ENCODE assay signal across 24 mouse cellular contexts in genomic region chr11:45026012-45026411, GRCm38 (mm10).
DNase-seq lines count a peak whose midpoint lies in the region; ATAC-seq and TF ChIP-seq lines count a peak whose summit lies in the region.
"Had no signal": no experiment of that assay in that cellular context is flagged by ENCODE, and none has a peak within 500 bp of the region (broad histone marks: within the 10 kb centered on the region; RNA-seq: fewer than 3 reads in every experiment).

No protein-coding gene starts in this region.

- no peak for TF ChIP-seq EP300 in CH12.LX (IDR thresholded peaks at IDR 0.05; ENCODE audit: low read length)

- H3K9me3 ChIP-seq in kidney, embryonic 14.5 days (ENCODE audit: control insufficient read depth, low read length) = no peaks in the 10 kb centered on the region
- H3K9me3 ChIP-seq in CH12.LX (replicated peaks; ENCODE audit: low read length) = no peaks in the 10 kb centered on the region
- H3K9me3 ChIP-seq in midbrain, embryonic 14.5 days (ENCODE audit: control insufficient read depth, low read length) = no peaks in the 10 kb centered on the region
- H3K9me3 ChIP-seq: embryonic facial prominence, embryonic 13.5 days; heart, embryonic 13.5 days; intestine, embryonic 15.5 days had no signal

- dilution Hi-C loops in CH12.LX (cut with MboI; ENCODE audit: extremely low pct_ligation_motif_present, extremely low pct_unique_long_range_greater_than_20kb, low sequenced_read_pairs) = no loop called here

- H3K27me3 ChIP-seq in kidney, embryonic 14.5 days (ENCODE audit: control insufficient read depth, insufficient read depth, low read length) = no peaks in the 10 kb centered on the region
- no peaks in the 10 kb centered on the region for H3K27me3 ChIP-seq in CH12.LX (replicated peaks)
- H3K27me3 ChIP-seq in midbrain, embryonic 14.5 days (ENCODE audit: control insufficient read depth, insufficient read depth, low read length) = no peaks in the 10 kb centered on the region
- H3K27me3 ChIP-seq: embryonic facial prominence, embryonic 13.5 days; heart, embryonic 13.5 days; intestine, embryonic 15.5 days had no signal

- H3K36me3 ChIP-seq in kidney, embryonic 14.5 days (ENCODE audit: control insufficient read depth, insufficient read depth, low read length) = no peaks in the 10 kb centered on the region
- H3K36me3 ChIP-seq in CH12.LX (replicated peaks in 1 of 2; ENCODE audit: control insufficient read depth in 1 of 2, insufficient read depth in 1 of 2, low read length in 1 of 2) = no peaks in the 10 kb centered on the region
- no peaks in the 10 kb centered on the region for H3K36me3 ChIP-seq in midbrain, embryonic 14.5 days (ENCODE audit: control insufficient read depth, insufficient read depth, low read length)
- H3K36me3 ChIP-seq: embryonic facial prominence, embryonic 13.5 days; heart, embryonic 13.5 days; intestine, embryonic 15.5 days had no signal

- no peaks in the 10 kb centered on the region; the same call in 1 of the 2 replicates for H3K4me1 ChIP-seq in kidney, embryonic 14.5 days (ENCODE audit: control insufficient read depth, insufficient read depth, low read length)
- H3K4me1 ChIP-seq in CH12.LX (ENCODE audit: control insufficient read depth in 1 of 2, insufficient read depth in 2 of 2) = peaks cover 0 to 6% of the 10 kb centered on the region in 2 experiments; a peak in 2 of 4 replicates
- peaks cover 19% of the 10 kb centered on the region for H3K4me1 ChIP-seq in midbrain, embryonic 14.5 days (ENCODE audit: control insufficient read depth, insufficient read depth, low read length)
- H3K4me1 ChIP-seq: intestine, embryonic 15.5 days had no signal

- in situ Hi-C loops in CH12.LX (cut with MboI; ENCODE audit: low pct_ligation_motif_present, low pct_unique_long_range_greater_than_20kb, low sequenced_read_pairs) = no loop called here

- no peak overlapping the region for H3K4me2 ChIP-seq in kidney, embryonic 14.5 days (replicated peaks; ENCODE audit: low read depth, low read length)
- no peak overlapping the region for H3K4me2 ChIP-seq in CH12.LX (ENCODE audit: insufficient read depth, low read depth, poor library complexity, severe bottlenecking)
- no peak overlapping the region for H3K4me2 ChIP-seq in midbrain, embryonic 14.5 days (ENCODE audit: low read length)

- TF ChIP-seq POLR2A in CH12.LX (IDR thresholded peaks at IDR 0.05; ENCODE audit: low read depth, low read length) = no peak

- no peak overlapping the region for H3K9ac ChIP-seq in kidney, embryonic 14.5 days (ENCODE audit: low read depth, low read length)
- no peak overlapping the region for H3K9ac ChIP-seq in CH12.LX (ENCODE audit: insufficient read depth, low read depth)
- no peak overlapping the region for H3K9ac ChIP-seq in midbrain, embryonic 14.5 days (replicated peaks; ENCODE audit: low read length)
- H3K9ac ChIP-seq: intestine, embryonic 15.5 days had no signal

- ATAC-seq in kidney, embryonic 14.5 days (ENCODE audit: low FRiP score, low TSS enrichment) = peak; percentile 71; the same call in 1 of the 2 replicates
- no peak for ATAC-seq in midbrain, embryonic 14.5 days (ENCODE audit: low FRiP score, low TSS enrichment)
- ATAC-seq: activated CD4-positive, CD25-positive, alpha-beta regulatory T cell, adult 4 months; intestine, embryonic 15.5 days had no signal

- intact Hi-C loops in heart, postnatal 14 days (cut with DNase I) = no loop called here

- TF ChIP-seq CTCF in CH12.LX (conservative IDR thresholded peaks at IDR 0.05 in 1 of 2, IDR thresholded peaks at IDR 0.05 in 1 of 2; ENCODE audit: low read depth in 2 of 2, low read length in 2 of 2) = no peak

- peak; percentile 2 for DNase-seq in embryo, embryonic 9.5 days (ENCODE audit: extremely low spot score)
- DNase-seq in embryo, embryonic 11 days = no peak
- no peak for DNase-seq in kidney, adult 8-10 months
- DNase-seq in CH12.LX (ENCODE audit: extremely low read depth) = no peak
- no peak for DNase-seq in midbrain, embryonic 14.5 days
- DNase-seq in heart, postnatal 14 days = no peak
- no peak for DNase-seq in left cerebral cortex, adult 11 months (ENCODE audit: low spot score)
- DNase-seq: adrenal gland, postnatal 10 days; cerebellum, adult 9-10 months; gastrocnemius, postnatal 14 days; heart, adult 18-20 months; heart, postnatal 36 days; layer of hippocampus, postnatal 36 days; lung, adult 18-20 months; lung, postnatal 14 days; right cerebral cortex, adult 18-20 months; spleen, adult 18-20 months; thymus, postnatal 25 days had no signal

- no peaks in the 10 kb centered on the region for H3K79me2 ChIP-seq in CH12.LX (replicated peaks; ENCODE audit: control insufficient read depth, extremely low read depth, insufficient read depth, poor library complexity, severe bottlenecking)

- WGBS in kidney, embryonic 14.5 days = 83% methylated on average over 5 of the region's 5 CpGs
- WGBS in midbrain, embryonic 14.5 days = 65% methylated on average over 5 of the region's 5 CpGs

- no peak overlapping the region for H3K4me3 ChIP-seq in kidney, embryonic 14.5 days (ENCODE audit: low read length)
- no peak overlapping the region for H3K4me3 ChIP-seq in CH12.LX (replicated peaks in 1 of 3; ENCODE audit: low read depth in 2 of 3, low read length in 2 of 3, poor library complexity in 1 of 3)
- H3K4me3 ChIP-seq in midbrain, embryonic 14.5 days (replicated peaks; ENCODE audit: low read depth, low read length) = no peak overlapping the region
- H3K4me3 ChIP-seq: embryonic facial prominence, embryonic 13.5 days; heart, embryonic 13.5 days; intestine, embryonic 15.5 days had no signal

- no peak for TF ChIP-seq RAD21 in CH12.LX (IDR thresholded peaks at IDR 0.05; ENCODE audit: low read depth, low read length)

- H3K27ac ChIP-seq in kidney, embryonic 14.5 days (ENCODE audit: low read depth, low read length) = no peak overlapping the region
- no peak overlapping the region for H3K27ac ChIP-seq in CH12.LX (ENCODE audit: insufficient read depth, low read depth)
- H3K27ac ChIP-seq in midbrain, embryonic 14.5 days (replicated peaks; ENCODE audit: low read depth, low read length) = peak overlapping the region; percentile 72
- H3K27ac ChIP-seq: heart, embryonic 13.5 days; intestine, embryonic 15.5 days; kidney, postnatal 0 days had no signal

TF ChIP-seq in CH12.LX, 34 proteins besides CTCF, POLR2A, EP300 and RAD21:
- no peak for TF ChIP-seq KAT2A (IDR thresholded peaks at IDR 0.05; ENCODE audit: insufficient replicate concordance, low read length)
- TF ChIP-seq BHLHE40 (IDR thresholded peaks at IDR 0.05; ENCODE audit: low read depth, low read length) = peak; percentile 59
